Mouse (Mus musculus) frontal cortex, adult (tissue): Measurements from ENCODE around the gene Hltf.
"Not testable (repeated sequence)": the region's sequence is repeated elsewhere in the genome, so short reads cannot be mapped to it uniquely, and the experiment has no call there.

Experiments used
- ATAC-seq: cut with Nextera tagmentation; 2 replicates; pipeline ENCODE4 v1.9.2; 2017; ENCODE audit warnings: mild to moderate bottlenecking, moderate library complexity, mixed read lengths; ENCODE audit not compliant: low TSS enrichment

The Hltf gene

DNA sequence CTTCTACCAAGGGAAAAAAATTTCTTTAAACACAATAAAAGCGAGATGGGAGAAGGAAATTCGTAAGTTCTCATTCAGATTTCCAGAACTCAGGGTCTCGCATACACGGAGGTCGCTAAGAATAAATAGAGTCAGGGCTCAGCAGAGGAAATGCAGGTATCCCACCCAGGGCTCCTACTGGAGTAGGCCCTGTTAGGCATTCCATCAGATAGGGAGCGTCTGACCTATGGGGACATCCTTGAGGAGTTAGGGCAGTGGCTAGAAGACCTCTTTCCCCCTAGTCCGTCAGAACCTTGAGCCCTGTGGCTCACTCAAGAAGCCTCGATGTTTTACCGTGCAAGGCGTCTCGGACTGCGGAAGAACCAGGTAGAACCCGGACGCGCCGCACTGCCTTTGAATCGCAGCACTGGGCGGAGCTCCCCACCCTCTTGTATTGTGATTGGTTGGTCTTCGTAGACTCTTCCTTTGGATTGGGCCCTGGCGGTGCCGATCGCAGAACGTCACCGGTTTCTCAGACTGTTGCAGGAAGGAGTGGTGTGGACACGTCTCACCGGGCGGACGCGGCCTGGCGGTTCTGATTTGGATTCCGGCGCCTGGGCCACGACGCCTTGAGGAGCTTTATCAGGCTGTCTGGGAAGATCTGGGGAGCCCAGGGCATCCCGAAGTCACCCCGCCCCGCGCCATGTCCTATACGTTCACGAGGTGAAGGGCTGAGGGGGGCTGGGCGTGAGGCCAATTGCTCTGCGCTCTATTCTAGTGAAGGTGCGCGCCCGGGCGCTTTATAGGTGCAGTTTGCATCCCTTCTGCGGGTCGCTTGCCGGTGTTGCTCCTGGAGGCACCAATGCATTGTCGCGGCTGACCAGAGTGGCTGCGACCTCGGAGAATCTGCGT is at the start of gene Hltf:
Gene Hltf, plus strand, starts transcription at position 506 of the 891 bp plus-strand sequence.
- peak; percentile 100 for ATAC-seq

DNA sequence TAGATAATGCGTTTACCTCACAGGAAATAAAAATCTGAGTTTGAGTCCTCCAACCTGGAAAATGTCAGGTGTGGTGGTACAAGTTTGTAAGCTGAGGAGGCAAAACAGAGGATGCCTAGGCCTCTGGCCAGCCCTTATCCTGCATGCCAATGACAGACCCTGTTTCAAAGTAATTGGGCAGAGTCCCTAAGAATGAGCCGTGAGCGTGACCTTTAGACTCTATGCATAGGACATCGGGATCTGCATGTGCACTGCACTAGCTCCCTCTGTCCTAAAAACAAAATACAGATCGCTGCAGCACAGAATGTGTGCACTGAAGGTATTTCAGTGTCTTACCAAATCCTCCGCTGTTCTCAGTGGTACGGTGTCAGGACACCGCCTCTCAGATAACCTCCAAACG is 47.1 kb upstream of the Hltf start:
- ATAC-seq: no peak

DNA sequence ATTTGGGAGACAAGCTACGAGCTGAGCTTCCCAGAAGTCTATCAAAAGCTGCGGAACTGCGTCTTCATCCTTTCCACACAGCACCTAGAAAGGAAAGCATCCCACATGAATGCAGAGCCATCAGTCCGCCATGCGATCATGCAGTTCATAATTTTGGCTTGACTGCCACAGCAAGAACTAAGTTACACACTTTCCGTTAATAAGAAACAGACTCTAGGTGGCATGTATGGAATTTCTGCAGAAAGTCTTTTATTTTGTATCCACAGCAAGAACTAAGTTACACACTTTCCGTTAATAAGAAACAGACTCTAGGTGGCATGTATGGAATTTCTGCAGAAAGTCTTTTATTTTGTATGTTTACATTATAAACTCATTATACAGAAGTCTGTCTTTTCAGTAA is 46.7 kb upstream of the Hltf start:
- not testable (repeated sequence) for ATAC-seq

DNA sequence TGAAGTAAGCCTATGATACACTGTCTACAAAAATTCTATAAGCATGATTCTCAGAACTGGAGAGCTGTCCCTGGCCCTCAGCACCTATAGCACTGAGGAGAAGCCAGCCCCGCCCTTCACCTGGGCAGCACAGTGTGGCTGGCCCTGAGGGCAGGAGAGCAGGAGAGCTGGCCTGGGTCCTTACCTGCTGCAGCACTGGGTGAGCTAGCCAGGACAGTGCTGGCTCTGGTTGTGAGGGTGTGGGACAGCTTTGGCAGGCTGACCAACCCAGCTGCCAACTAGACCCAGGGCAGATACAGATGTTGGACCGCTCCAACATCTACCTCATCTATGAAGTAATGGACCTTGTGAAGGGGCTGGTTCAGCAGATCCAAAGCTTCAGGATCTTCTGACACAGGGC is 43.2 kb upstream of the Hltf start:
- no peak for ATAC-seq

DNA sequence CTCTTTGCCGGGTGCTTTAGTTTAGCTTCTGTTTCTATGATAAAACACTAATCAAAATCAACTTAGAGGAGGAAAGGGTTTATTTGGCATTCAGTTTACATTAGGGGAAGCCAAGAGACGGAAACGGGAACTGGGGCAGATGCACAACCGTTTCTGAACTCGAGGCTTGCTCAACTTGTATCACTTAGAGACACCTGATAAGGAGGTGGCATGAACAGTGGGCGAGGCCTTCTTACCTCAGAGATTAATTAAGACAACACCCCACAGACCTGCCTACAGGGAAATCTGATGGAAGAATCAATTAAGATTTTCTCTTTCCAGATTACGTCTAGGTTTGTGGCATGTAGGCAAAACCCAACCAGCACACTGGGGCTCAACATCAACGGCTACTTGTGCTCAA is 39.5 kb upstream of the Hltf start:
- ATAC-seq: no peak

DNA sequence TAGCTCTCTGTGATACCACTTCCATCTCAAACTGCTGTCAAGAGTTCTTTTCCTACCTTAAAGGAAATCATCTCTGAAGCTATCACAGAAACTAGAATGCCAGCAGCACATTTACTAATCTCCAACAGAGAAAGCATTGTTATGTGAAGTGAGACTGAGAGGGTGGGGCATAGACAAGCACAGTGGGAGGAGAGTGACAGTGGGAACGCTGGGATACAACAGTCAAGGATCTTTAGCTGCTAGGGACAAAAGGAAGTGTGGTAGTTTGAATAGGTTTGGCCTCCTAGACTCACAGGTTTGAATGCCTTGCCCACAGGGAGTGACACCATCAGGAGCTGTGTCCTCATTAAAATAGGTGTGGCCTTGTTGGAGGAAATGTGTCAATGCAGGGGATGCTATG is 33.8 kb upstream of the Hltf start:
- no peak for ATAC-seq

DNA sequence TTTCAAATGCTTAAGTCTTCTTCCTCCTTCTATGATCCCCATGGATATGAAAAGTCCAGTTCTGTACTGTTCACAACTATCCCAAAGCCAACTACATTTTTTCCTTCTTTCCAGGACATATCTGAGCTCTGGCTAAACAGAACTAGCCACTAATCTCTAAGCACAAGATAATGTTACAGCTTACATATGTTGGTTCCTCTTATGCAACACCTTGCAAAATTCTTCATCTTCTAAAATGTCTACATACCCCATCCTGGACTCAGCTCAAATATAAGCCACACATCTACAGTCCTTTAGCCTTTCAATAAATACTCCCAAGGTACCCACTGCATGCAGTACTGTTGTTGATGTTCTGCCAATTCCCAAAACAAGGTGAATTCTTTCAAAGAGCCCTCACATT is 31.1 kb upstream of the Hltf start:
- ATAC-seq: no peak

DNA sequence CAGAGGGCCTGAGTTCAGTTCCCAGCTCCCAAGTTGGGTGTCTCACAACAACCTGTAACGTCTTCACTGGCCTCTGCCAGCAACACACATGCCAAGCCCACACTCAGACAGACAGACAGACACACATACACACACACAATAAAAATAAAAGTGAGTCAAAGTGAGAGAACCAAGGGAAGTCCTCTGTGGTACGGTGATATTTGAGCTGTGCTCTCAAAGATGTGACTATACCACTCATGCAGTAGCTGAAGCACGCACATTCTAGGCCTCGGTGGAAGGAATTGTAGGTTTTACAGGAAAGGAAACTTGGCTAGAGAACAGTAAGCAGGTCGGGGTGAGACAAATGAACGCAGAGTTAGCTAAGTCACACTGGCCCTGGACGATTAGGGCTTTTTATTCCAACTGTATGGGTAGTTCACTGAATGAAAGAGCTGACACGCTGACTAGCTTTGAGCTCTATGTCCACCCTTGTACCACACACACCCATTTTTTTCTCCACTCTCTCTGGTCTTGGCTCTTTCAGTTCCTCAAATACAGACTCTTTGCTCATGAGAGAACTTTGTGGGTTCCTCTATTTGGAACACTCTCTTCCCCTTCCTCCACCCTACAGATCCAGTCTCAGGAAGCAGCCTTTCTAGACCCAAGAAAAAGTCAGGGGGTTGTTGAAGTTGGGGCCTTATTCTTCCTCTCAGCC is 30.5 kb upstream of the Hltf start:
- ATAC-seq: peak; percentile 47; the same call in 1 of the 2 replicates

DNA sequence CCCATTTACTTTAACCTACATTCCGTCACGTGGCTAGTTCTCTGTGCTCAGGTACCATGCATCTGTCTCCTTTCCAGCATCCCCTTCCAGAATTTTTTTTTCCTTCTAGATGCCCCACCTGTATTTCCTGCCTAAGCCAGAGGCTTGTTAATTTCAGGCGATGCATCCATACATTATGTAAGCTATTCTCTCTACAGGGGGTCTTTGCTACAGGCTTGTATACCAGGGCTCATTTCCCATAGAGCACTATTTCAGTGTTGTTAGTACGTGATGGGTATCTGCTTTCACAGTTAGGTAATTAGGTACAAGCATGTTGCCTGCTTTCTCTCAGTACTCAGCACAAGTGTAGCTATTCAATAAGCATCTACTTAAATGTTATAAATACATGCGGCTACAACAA is 29.8 kb upstream of the Hltf start:
- ATAC-seq: no peak

DNA sequence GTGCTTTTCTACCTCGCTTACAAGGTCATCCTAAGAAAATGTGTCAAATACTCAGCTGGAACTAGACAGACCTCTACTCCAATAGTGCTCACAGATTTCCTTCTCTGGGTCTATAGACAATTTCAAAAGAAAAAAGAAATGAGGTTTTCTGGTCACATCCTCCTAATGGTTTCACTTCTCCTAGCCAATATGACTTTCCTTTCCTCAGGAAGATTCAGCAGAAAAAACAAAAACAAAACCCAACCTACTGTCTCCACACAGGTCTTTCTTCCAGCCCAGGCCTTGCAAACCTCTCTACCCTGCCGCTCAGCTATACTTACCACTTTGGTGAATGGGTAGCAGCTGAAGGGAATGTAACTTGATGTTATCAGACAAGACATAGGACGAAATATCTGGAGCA is 29.0 kb upstream of the Hltf start:
- no peak for ATAC-seq

DNA sequence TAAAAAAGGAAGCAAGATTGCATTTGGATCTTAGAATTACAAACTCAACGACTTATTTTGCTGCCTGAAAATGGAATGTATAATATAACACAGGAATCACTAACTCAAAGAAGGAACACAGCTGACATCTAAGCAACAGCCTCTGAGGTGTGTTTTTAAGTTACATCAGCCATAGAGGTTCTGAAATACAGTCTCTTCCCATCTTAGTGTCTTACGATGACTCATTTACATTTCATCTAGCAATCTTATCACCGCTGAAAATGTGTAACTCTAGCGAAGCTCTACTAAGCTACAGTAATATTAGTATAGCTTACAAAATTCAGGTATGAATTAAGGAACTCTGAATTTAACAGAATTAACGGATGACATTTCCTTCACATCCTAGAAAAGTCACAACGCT is 26.8 kb upstream of the Hltf start:
- ATAC-seq: no peak

DNA sequence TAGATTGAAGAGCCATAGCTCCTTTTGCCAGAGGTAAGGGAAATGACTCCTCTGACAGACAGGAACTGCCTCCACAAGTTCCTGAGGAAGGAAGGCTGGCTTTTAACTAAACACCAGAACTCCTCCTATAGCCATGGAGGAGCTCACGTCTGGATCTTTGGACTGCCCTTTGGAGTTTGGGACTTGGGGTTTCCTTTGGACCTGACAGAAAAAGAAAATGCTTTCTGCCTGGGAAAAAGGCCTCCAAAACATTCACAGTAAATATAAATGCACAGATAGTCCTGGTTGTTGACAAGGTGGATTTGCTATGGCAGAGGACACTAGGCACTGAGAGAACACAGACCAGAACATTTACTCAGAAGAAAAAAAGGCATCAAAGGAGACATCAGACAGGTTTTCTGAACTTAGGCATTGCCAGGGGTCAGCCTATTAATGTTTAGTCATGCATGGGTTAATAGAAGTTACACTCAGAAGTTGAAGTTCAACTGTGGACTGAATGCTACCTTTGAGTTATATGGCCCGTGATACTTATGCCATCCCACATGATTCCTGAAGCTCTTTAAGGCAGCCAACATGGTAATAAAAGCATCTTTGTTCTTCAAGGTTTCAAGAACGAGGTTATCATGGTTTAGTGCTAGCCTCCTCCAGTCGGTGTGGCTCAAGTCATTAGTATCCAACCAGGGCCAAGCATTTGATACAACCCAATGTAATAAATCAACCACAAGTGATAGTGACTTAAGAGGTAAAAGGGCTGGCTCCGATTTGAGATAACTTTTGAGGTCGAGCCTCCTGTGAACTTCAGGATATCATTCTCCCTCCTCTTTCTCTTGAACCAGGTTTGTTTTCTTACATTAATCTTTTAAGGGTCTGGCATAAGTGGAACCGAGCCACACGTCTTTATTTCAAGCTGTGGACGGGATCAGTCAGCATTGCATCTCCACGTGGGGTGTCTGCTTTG is 23.6 kb upstream of the Hltf start:
- ATAC-seq: no peak

DNA sequence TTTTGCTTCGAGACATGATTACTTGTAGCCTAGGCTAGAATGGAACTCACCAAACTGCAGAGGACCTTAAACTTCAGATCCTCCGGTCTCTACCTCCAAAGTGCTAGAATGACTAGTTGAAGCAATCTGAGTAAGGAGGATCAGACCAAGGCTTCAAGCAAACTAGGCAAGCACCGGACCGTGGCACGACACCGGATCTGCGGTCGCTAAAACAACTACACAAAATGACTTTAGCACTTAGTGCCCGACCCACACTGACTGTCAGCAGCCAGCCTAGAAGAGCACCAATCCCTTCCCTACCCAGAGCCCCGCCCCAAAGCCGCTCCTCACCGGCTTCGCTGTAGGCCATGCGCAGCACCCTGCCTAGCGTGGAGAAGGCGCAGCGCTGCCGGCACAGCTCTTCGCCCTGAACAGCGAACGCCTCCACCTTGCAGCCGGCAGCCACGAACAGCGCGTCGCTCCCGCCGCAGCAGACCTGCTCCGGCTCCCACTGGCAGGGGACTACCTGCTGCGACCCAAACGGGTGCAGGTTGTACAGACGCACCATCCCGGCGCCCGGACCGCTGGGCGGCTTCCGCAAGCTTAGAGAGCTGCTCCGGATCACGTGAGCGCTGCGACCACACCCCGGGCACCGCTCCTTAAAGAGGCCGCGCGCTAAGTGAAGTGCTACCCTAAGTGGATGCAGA is 22.7 kb upstream of the Hltf start, which contains the start of gene Hps3:
Gene Hps3, minus strand, starts transcription at position 597 of the 686 bp plus-strand sequence.
- ATAC-seq: peak; percentile 99

DNA sequence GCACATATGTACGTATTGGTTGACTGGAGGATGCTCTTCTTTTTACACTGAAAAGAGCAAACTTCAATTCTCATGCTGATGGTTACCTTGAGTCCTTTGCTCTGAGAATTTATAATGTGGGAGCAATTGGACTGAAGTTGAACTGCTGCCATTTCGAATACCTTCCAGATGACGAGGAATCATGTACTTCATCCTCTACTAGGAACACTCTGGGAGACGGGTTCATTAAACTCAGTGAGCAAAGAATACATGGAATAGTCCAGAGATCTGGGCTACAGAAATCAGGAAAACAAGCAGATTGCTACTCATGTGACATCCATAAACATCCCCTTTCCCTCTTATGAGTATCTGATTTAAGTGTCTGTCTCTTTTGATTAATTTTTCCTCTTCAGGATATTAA is 21.5 kb upstream of the Hltf start:
- no peak for ATAC-seq

DNA sequence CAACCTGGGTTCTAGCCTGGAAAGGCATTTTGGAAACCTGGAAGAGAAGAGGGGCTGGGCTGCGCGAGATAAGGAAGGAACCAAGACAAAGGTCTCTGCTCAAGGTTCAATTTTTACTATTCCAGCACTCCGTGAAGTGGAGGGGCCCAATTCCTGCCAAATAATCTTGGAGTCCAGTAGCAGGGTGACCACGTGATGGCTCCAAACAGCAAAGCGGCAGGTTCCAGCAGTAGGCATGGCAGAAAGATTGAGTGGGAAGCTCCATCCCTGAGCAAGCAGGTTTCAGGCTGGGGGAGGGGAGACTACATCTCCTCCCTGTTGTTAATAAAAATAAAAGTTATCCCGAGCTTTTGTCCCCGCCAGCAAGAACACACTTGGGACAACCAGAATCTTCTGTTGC is 16.1 kb upstream of the Hltf start:
- not testable (repeated sequence) for ATAC-seq

DNA sequence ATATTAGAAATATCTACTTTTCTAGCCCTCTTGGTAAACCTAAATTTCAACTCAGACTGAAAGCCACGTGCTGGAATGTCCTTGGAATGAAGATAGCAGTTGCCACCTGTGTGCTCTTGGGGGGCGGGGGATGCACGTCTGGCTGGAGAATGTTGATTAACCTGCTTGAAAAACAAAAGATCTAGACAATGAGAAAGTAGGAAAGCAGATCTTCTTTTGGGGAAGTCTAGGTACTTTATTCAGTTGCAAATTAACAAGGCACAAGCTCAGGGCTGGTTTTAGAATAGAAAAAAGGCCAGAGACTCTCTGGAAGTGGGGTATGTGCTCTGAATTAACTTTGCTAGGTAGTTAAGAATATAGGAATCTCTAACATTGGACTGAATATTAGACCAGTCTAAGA is 12.9 kb upstream of the Hltf start:
- not testable (repeated sequence) for ATAC-seq

DNA sequence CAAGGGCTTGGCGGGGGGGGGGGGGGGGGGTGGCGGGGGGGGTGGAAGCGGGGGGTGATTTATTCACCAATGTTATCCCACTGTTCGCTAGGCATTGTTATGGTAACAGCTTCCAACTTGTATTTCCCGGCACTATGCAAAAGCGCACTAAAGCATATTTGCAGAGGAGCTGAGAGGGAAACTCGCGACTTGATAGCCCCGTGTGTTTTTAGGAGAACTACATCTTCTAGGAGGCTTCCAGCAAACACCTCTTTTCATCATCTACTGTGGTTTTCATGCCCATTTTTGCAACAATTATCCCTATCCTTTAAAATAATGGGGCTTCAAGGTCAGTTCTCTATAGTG is 558 bp downstream of the Hltf start:
- peak; percentile 15 for ATAC-seq

DNA sequence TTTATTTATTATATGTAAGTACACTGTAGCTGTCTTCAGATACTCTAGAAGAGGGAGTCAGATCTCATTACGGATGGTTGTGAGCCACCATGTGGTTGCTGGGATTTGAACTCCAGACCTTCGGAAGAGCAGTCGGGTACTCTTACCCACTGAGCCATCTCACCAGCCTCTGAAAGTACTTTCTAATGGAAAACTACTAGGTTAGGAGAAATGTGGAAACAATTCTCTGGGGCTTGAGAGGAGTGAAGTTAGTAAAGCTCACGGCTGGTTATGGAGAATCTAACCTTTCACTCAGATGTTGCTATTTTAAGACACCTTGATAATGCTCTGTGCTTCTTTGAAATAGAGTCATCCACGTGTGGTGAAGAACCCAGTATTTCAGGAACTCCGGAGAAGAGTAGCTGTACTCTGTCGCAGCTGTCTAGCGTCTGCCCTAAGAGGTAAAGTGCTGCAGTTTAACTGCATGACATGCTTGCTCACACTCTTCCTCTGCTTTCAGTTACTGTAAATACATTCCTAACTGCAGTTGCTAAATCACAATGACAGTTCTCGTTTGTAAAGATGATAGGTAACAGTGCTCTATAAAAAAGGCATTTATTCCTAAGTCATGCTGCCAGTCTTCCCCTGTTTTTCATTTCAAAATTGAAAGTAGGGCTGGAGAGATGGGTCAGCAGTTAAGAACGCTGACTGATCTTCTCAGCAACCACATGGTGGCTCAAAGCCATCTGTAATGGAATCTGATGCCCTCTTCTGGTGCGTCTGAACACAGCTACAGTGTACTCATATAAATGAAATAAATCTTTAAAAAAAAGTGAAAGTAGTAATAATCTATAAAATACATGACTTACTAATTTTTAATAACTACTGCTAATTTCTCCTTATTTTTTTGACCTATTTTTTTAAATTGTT is 18.8 kb downstream of the Hltf start:
- no peak; the same call in 1 of the 2 replicates for ATAC-seq

DNA sequence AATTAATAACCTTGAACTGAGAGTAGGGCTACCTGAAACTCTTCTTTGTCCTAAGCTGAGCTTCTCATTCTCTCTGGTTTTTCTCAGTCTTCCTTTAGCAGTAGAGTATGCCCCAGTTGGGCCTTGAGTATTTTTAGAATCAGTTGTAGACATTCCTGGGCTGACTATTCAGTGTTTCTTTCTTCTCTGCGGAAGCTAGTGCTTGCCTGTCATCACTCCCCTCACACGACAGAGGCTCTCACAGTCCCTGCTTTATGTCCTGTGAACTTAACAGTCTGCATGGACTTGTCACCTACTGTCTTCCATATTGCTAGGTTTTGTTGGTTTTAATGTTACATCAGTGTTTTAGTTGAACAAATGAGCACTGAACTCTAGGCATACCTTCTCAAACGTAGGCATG is 24.6 kb downstream of the Hltf start:
- peak; percentile 50; the same call in 1 of the 2 replicates for ATAC-seq

DNA sequence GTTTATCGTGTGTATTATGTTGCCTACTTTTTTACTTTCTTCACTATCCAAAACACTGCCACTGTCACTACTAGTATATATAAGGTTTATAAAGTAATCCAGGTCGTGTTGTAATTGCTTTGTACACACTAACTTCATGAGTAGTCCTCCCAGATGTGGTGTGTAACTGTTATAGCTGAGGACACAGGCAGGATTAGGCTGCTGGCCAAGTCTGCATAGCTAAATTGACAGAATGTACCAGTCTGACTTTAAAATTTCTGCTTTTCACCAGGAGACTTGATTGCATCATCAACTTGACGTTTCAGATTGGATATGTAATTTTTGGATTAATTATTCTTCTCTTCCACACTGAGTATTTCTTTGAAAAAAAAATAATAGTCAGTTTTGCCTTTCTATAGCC is 46.2 kb downstream of the Hltf start:
- ATAC-seq: no peak
